Mouse (Mus musculus) bone marrow, adult 2 months (tissue): ENCODE data around the gene Abt1.

Experiments
- CTCF ChIP-seq: fragments of 200-500 bp; IDR thresholded peaks from 2 replicates; pipeline ENCODE4 v1.5.1; 2011; ENCODE audit warnings: low read length, control low read depth; ENCODE audit not compliant: control insufficient read depth, insufficient read depth
- POLR2A ChIP-seq: fragments of 200-500 bp; IDR thresholded peaks from 2 replicates; pipeline ENCODE4 v1.6.1; 2011; ENCODE audit warnings: low read depth, mild to moderate bottlenecking, control low read depth, low read length, borderline replicate concordance; ENCODE audit not compliant: control insufficient read depth

DNA sequence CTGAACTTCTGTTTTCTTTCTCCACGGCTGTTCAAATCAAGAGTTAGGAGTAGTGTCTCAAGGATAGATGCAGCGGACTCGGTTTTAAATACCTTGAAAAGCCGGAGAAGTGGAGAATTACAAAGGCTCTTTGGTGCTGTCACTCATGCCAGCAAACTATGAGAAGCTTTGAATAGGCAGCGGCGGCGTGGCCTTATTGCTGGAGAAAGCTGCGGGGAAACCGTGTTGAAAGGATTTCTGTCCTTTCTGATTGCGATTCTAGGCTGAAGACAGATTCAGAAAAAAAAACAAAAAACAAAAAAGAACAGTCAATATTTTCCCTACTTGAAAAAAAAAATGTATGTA, 54.3 kb downstream of the Abt1 start:
- TF ChIP-seq CTCF (no peak), POLR2A (no peak)
